Mouse (Mus musculus) megakaryocyte, embryonic 14.5 days (primary cell): ENCODE results near the gene Insl5.

Experiments used
- FLI1 ChIP-seq: IDR thresholded peaks from 2 replicates; pipeline ENCODE4 v1.6.1; 2012; ENCODE audit warnings: low read length, inconsistent platforms, mixed read lengths
- GATA1 ChIP-seq: IDR thresholded peaks from 3 replicates; pipeline ENCODE4 v1.6.1; 2012; ENCODE audit warnings: mixed read lengths, low read length, inconsistent platforms, borderline replicate concordance

DNA sequence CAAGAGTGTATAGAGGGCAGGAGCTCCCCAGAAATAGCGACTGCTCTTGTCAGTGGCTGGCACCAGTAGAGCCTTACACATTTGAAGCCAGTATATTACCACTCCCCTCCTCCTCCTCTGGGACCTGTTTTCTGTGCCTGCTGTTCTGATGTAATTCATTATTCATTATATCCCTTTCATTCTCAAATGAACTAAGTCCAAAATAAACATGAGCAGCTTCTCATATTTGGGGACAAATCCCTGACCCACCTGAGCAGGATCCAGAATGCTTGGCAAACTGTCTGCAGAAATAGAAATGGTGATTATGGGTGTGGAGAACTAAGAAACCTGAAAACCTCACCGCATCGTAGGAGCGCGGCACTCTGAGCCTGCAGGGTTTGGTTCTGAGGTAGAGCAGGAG is 57.0 kb downstream of the Insl5 start:
- TF ChIP-seq GATA1 (no peak), FLI1 (no peak)
